In the genomic region with DNA sequence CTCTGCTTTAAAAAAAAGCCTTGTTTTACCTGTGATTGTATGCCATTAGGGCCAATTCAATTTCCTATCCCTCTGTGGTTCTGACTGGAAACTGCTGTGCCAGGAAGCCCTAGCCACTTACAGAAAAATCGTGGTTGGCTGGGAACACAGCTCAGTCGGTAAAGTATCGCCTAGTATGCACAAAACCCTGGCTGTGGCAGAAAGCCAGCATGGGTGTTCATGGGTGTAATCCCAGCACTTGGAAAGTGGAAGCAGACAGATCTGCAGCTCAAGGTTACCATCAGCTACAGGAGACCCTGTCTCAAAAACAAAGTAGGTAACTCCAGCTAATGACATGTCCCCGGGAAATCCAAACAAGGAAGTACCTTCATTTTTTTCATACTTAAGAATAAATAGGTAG, we compare ENCODE assay signal across 13 mouse cellular contexts. TPM values are rescaled to one million over a fixed set of nuclear protein-coding genes. Genes with fewer than 3 reads are reported as not detected.
A peak's percentile ranks its signal among the peaks of the same experiment; 100 is the strongest.
DNase-seq lines count a peak whose midpoint lies in the region.
"Had no signal": no experiment of that assay in that cellular context is flagged by ENCODE, and none has a peak within 500 bp of the region (broad histone marks: within the 10 kb centered on the region; RNA-seq: fewer than 3 reads in every experiment).

No protein-coding gene starts in this region.

- intact Hi-C loops in gastrocnemius, postnatal 14 days (cut with DNase I; ENCODE audit: low total_unique reads) = no loop called here

- peak; percentile 24 to 47 for DNase-seq in cerebellum, postnatal 10 days
- no peak for DNase-seq in cerebellum, adult 18-20 months
- peak; percentile 11 for DNase-seq in gastrocnemius, postnatal 14 days
- DNase-seq in gastrocnemius, adult 18-20 months (ENCODE audit: low spot score) = no peak
- peak; percentile 44 to 55 for DNase-seq in kidney, postnatal 25 days
- DNase-seq in kidney, adult 18-20 months = no peak
- DNase-seq in urinary bladder, postnatal 36 days (ENCODE audit: low spot score in 2 of 2) = no peak
- DNase-seq: adrenal gland, postnatal 14 days; heart, adult 11 months; heart, postnatal 10 days; lung, postnatal 4 days; midbrain, embryonic 14.5 days; thymus, postnatal 25 days had no signal

RNA-seq across cellular contexts. Expression of gene Atp6v1d, which starts 21.5 kb away (rescaled TPM):
- total RNA-seq in gastrocnemius, postnatal 14 days (2021) = 10 to 100 TPM; 53.4 to 53.9 TPM
- total RNA-seq in gastrocnemius, adult 18-20 months (2021) = 10 to 100 TPM; 64.3 to 67.3 TPM

RNA-seq across cellular contexts. Expression of gene Eif2s1, which starts 21.7 kb away (rescaled TPM):
- total RNA-seq in gastrocnemius, postnatal 14 days (2021) = 10 to 100 TPM; 38.9 to 49.3 TPM
- 10 to 100 TPM; 37.1 to 42.4 TPM for total RNA-seq in gastrocnemius, adult 18-20 months (2021)

Comparison
In these comparisons a context has a peak if more than half of its experiments do, and no peak if none do; other contexts are left out.
1. DNase-seq: peak in cerebellum, postnatal 10 days (2 of 2), gastrocnemius, postnatal 14 days (single experiment) and kidney, postnatal 25 days (2 of 2); none in cerebellum, adult 18-20 months (0 of 2), gastrocnemius, adult 18-20 months (single experiment), kidney, adult 18-20 months (single experiment) and urinary bladder, postnatal 36 days (0 of 2).